Mouse (Mus musculus) forebrain, embryonic 11.5 days (tissue): ENCODE measurements at regions not wholly inside any gene's neighbourhood (a gene's known extent, or its start where the extent isn't known, plus 50 kb on each side); places are given as distances from the start of the nearest gene placed in this dataset.

ENCODE experiments used
- ATAC-seq: fragments of 200-750 bp; cut with Nextera tagmentation; replicated peaks from 2 replicates; pipeline ENCODE4 v1.8.0; 2017; ENCODE audit warnings: moderate TSS enrichment; ENCODE audit not compliant: low FRiP score
- DNase-seq: peaks from one replicate; pipeline ENCODE4 v3.0.0-alpha.2; 2017; ENCODE audit warnings: low spot score
- H3K27ac ChIP-seq: fragments of 300-500 bp; sonication (generic); 2 replicates; pipeline ENCODE4 v1.5.1; 2014; ENCODE audit warnings: low read depth, low read length
- H3K27me3 ChIP-seq: fragments of 300-500 bp; sonication (generic); 2 replicates; pipeline ENCODE4 v1.6.1; 2014; ENCODE audit warnings: mild to moderate bottlenecking, low read length, mixed read lengths; ENCODE audit not compliant: control insufficient read depth, insufficient read depth
- H3K36me3 ChIP-seq: fragments of 300-500 bp; sonication (generic); 2 replicates; pipeline ENCODE4 v1.6.1; 2014; ENCODE audit warnings: mild to moderate bottlenecking, low read length, moderate library complexity, mixed read lengths; ENCODE audit not compliant: control insufficient read depth, insufficient read depth
- H3K4me1 ChIP-seq: fragments of 300-500 bp; sonication (generic); replicated peaks from 2 replicates; pipeline ENCODE4 v1.6.1; 2014; ENCODE audit warnings: low read length, mixed read lengths; ENCODE audit not compliant: control insufficient read depth, insufficient read depth
- H3K4me2 ChIP-seq: fragments of 300-500 bp; sonication (generic); 2 replicates; pipeline ENCODE4 v1.6.1; 2014; ENCODE audit warnings: low read depth, mild to moderate bottlenecking, low read length, moderate library complexity, mixed read lengths; ENCODE audit not compliant: severe bottlenecking
- H3K4me3 ChIP-seq: fragments of 300-500 bp; sonication (generic); 2 replicates; pipeline ENCODE4 v1.5.1; 2014; ENCODE audit warnings: low read depth, low read length
- H3K9ac ChIP-seq: fragments of 300-500 bp; sonication (generic); 2 replicates; pipeline ENCODE4 v1.6.1; 2014; ENCODE audit warnings: low read length
- H3K9me3 ChIP-seq: fragments of 300-500 bp; sonication (generic); 2 replicates; pipeline ENCODE4 v1.6.1; 2016; ENCODE audit warnings: low read length, mixed read lengths; ENCODE audit not compliant: control insufficient read depth
- WGBS: fragments of 180-500 bp; shearing (Covaris S2); extraction: QIAGEN DNeasy Blood & Tissue Kit; methylation state at CpG from one replicate; pipeline ENCODE4 v1.1.7; 2014; 5-methylcytosine and 5-hydroxymethylcytosine counted together

- 16% methylated on average over 9 of the region's 9 CpGs for WGBS
- Histone ChIP-seq H3K4me2 (no peak overlapping the region), H3K4me3 (no peak overlapping the region), H3K9me3 (no peaks in the 10 kb centered on the region), H3K27me3 (peaks cover 10% of the 10 kb centered on the region; the same call in 1 of the 2 replicates), H3K36me3 (no peaks in the 10 kb centered on the region), H3K4me1 (peaks cover 12% of the 10 kb centered on the region; the same call in 1 of the 2 replicates), H3K9ac (no peak overlapping the region), H3K27ac (peak overlapping the region; percentile 47; the same call in 1 of the 2 replicates)
- DNase-seq (peak; percentile 88), ATAC-seq (peak; percentile 85)
These were observed 60.5 kb upstream of the Loxl4 start for GRCm38 (mm10) chr19:42673133-42673532.

- no peak overlapping the region for H3K27ac ChIP-seq
- WGBS = 81% methylated on average over 6 of the region's 6 CpGs
- no peaks in the 10 kb centered on the region for H3K36me3 ChIP-seq
- H3K4me1 ChIP-seq = peaks cover 12% of the 10 kb centered on the region; the same call in 1 of the 2 replicates
- no peak for ATAC-seq
- no peak overlapping the region for H3K9ac ChIP-seq
- H3K4me2 ChIP-seq = no peak overlapping the region
- H3K4me3 ChIP-seq = no peak overlapping the region
- DNase-seq = peak; percentile 43
- no peaks in the 10 kb centered on the region for H3K9me3 ChIP-seq
- H3K27me3 ChIP-seq = peaks cover 10% of the 10 kb centered on the region; the same call in 1 of the 2 replicates
These were observed 57.3 kb upstream of the Loxl4 start for GRCm38 (mm10) chr19:42669886-42670285.

DNA sequence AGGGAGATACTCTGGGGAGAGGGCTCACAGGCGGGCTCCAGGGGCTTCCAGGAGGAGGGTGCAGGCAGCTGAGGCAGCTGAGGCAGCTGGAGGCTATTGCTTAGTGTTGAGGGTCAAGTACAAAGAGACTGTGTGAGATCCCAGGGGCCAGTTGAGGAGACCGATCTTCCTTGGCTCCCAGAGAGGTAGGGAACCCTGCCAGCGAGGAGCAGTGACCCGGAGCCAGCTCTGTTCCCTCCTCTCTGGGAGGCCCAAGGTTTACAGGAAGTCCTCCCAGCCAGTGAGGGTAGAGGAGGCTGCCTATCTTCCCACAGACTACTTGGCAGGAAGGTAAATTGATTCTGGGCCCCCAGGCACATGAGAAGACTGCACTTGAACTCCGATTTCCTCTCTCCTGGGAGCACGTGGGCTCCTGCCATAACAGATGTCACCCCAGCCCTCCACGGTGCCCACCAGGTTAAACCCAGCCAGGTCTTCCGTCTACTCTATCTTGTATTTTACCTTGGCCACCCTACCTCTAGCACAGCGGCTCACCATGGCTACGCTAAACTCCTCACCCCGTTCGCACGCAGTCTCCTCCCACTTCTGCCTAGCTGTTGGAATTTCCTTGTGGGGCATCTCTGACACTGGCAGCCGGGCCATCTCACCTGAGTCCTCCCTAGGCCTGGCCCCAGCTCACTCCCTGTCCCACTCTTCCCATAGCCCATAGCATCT, 55.9 kb upstream of the Loxl4 start:
- Histone ChIP-seq H3K9me3 (no peaks in the 10 kb centered on the region), H3K36me3 (no peaks in the 10 kb centered on the region), H3K4me1 (peaks cover 6% of the 10 kb centered on the region; the same call in 1 of the 2 replicates), H3K9ac (no peak overlapping the region), H3K27ac (no peak overlapping the region), H3K4me2 (no peak overlapping the region), H3K4me3 (no peak overlapping the region), H3K27me3 (peaks cover 10% of the 10 kb centered on the region; the same call in 1 of the 2 replicates)
- ATAC-seq = no peak
- DNase-seq = peak; percentile 45
- 78% methylated on average over 14 of the region's 14 CpGs for WGBS

DNA sequence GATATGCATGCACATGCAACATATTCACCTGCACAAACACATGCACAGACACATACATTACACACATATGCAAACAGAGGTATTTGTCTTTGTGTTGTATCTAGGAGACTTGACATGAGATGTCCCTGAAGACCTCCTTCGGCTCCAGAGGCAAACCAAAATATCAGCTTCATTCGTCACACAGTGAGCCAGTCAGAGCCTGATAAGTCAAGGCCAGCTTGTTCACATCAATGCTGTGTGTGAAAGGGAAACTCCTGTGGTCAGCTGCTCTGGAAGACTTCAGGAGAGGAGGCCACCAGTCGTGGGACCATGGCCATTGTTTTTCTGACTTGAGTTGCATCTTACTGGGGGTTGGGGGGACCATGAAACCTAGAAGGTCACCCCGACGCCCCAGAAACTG, 54.3 kb upstream of the Loxl4 start:
- Histone ChIP-seq H3K4me2 (no peak overlapping the region), H3K4me3 (no peak overlapping the region), H3K9me3 (no peaks in the 10 kb centered on the region), H3K27me3 (peaks cover 14% of the 10 kb centered on the region), H3K27ac (no peak overlapping the region), H3K36me3 (no peaks in the 10 kb centered on the region), H3K9ac (no peak overlapping the region), H3K4me1 (peaks cover 3% of the 10 kb centered on the region; the same call in 1 of the 2 replicates)
- ATAC-seq = no peak
- 85% methylated on average over 5 of the region's 5 CpGs for WGBS
- DNase-seq = no peak
